8 mouse cellular contexts compared by ENCODE assay signal in genomic region chr12:73334051-73334551, GRCm38 (mm10). TPM values are rescaled to one million over a fixed set of nuclear protein-coding genes. Genes with fewer than 3 reads are reported as not detected.
DNase-seq lines count a peak whose midpoint lies in the region; ATAC-seq and TF ChIP-seq lines count a peak whose summit lies in the region.
"Had no signal": no experiment of that assay in that cellular context is flagged by ENCODE, and none has a peak within 500 bp of the region (broad histone marks: within the 10 kb centered on the region; RNA-seq: fewer than 3 reads in every experiment).

No protein-coding gene starts in this region.

- no peak for TF ChIP-seq CTCF in intestine, postnatal 0 days (IDR thresholded peaks at IDR 0.05; ENCODE audit: low read depth)

- no peak for ATAC-seq in intestine, embryonic 14.5 days (replicated peaks; ENCODE audit: low FRiP score, low TSS enrichment, low read depth)
- ATAC-seq in intestine, postnatal 0 days, result no peak
- ATAC-seq in forebrain, embryonic 15.5 days (replicated peaks), result peak; percentile 80
- ATAC-seq in megakaryocyte-erythroid progenitor cell, adult 5-6 weeks (replicated peaks; ENCODE audit: low FRiP score, low TSS enrichment, poor library complexity, severe bottlenecking), result peak; percentile 79
- ATAC-seq in intestine, embryonic 15.5 days, result no peak

- H3K27me3 ChIP-seq in intestine, embryonic 14.5 days (replicated peaks; ENCODE audit: control insufficient read depth, insufficient read depth, low read length), result no peaks in the 10 kb centered on the region
- H3K27me3 ChIP-seq in intestine, postnatal 0 days (replicated peaks; ENCODE audit: control insufficient read depth, insufficient read depth, low read length), result no peaks in the 10 kb centered on the region
- no peaks in the 10 kb centered on the region for H3K27me3 ChIP-seq in forebrain, embryonic 15.5 days
- no peaks in the 10 kb centered on the region for H3K27me3 ChIP-seq in intestine, embryonic 15.5 days (replicated peaks)

- H3K9ac ChIP-seq in intestine, embryonic 14.5 days (ENCODE audit: low read length), result no peak overlapping the region
- H3K9ac ChIP-seq in intestine, postnatal 0 days (ENCODE audit: low read depth, low read length), result no peak overlapping the region
- no peak overlapping the region for H3K9ac ChIP-seq in forebrain, embryonic 15.5 days (replicated peaks)
- H3K9ac ChIP-seq in intestine, embryonic 15.5 days, result no peak overlapping the region

- H3K27ac ChIP-seq in intestine, embryonic 14.5 days (ENCODE audit: low read depth), result no peak overlapping the region
- no peak overlapping the region for H3K27ac ChIP-seq in intestine, postnatal 0 days (ENCODE audit: low read depth, low read length)
- 0 out of 2 replicates have a peak overlapping the region, but pooled peaks have one; percentile 54 for H3K27ac ChIP-seq in forebrain, embryonic 15.5 days (replicated peaks)
- H3K27ac ChIP-seq in intestine, embryonic 15.5 days, result no peak overlapping the region

- H3K36me3 ChIP-seq in intestine, embryonic 14.5 days (ENCODE audit: control insufficient read depth, insufficient read depth, low read length), result no peaks in the 10 kb centered on the region
- no peaks in the 10 kb centered on the region for H3K36me3 ChIP-seq in intestine, postnatal 0 days (ENCODE audit: control insufficient read depth, insufficient read depth)
- no peaks in the 10 kb centered on the region for H3K36me3 ChIP-seq in forebrain, embryonic 15.5 days
- no peaks in the 10 kb centered on the region for H3K36me3 ChIP-seq in intestine, embryonic 15.5 days

- H3K4me2 ChIP-seq in intestine, embryonic 14.5 days (ENCODE audit: low read length), result no peak overlapping the region
- H3K4me2 ChIP-seq in intestine, postnatal 0 days (replicated peaks; ENCODE audit: low read depth), result no peak overlapping the region
- H3K4me2 ChIP-seq in forebrain, embryonic 15.5 days (replicated peaks), result no peak overlapping the region
- no peak overlapping the region for H3K4me2 ChIP-seq in intestine, embryonic 15.5 days (replicated peaks)

- peak; percentile 47 for DNase-seq in intestine, embryonic 14.5 days (ENCODE audit: low spot score)
- peak; percentile 25 for DNase-seq in brain, adult 2 months (ENCODE audit: low read depth, low spot score)
- DNase-seq in lung, postnatal 4 days, result no peak

- no peak overlapping the region for H3K4me3 ChIP-seq in intestine, embryonic 14.5 days (ENCODE audit: low read depth, low read length)
- H3K4me3 ChIP-seq in intestine, postnatal 0 days (ENCODE audit: low read depth, low read length), result no peak overlapping the region
- H3K4me3 ChIP-seq in forebrain, embryonic 15.5 days, result no peak overlapping the region
- no peak overlapping the region for H3K4me3 ChIP-seq in intestine, embryonic 15.5 days (replicated peaks)

- WGBS in intestine, embryonic 14.5 days, result 59% methylated on average over 8 of the region's 8 CpGs
- 64% methylated on average over 8 of the region's 8 CpGs for WGBS in intestine, postnatal 0 days
- WGBS in forebrain, embryonic 15.5 days, result 48% methylated on average over 8 of the region's 8 CpGs
- 58% methylated on average over 8 of the region's 8 CpGs for WGBS in intestine, embryonic 15.5 days

- no peaks in the 10 kb centered on the region for H3K4me1 ChIP-seq in intestine, embryonic 14.5 days (replicated peaks; ENCODE audit: control insufficient read depth, insufficient read depth, low read length)
- no peaks in the 10 kb centered on the region for H3K4me1 ChIP-seq in intestine, postnatal 0 days (replicated peaks; ENCODE audit: control insufficient read depth, insufficient read depth, low read length)
- peaks cover 10% of the 10 kb centered on the region for H3K4me1 ChIP-seq in forebrain, embryonic 15.5 days
- no peaks in the 10 kb centered on the region for H3K4me1 ChIP-seq in intestine, embryonic 15.5 days (replicated peaks)

- H3K9me3 ChIP-seq in intestine, embryonic 14.5 days (ENCODE audit: control insufficient read depth, low read length), result no peaks in the 10 kb centered on the region
- no peaks in the 10 kb centered on the region for H3K9me3 ChIP-seq in intestine, postnatal 0 days (ENCODE audit: control insufficient read depth)
- H3K9me3 ChIP-seq in forebrain, embryonic 15.5 days, result no peaks in the 10 kb centered on the region
- no peaks in the 10 kb centered on the region for H3K9me3 ChIP-seq in intestine, embryonic 15.5 days
- H3K9me3 ChIP-seq: G1E had no signal

RNA-seq across cellular contexts. Expression of gene Slc38a6, which starts 47.5 kb away (rescaled TPM):
- 9.6 and 10.6 TPM in 2 replicates for polyA plus RNA-seq in intestine, embryonic 14.5 days (2014; fragmentation: Nextera tagmentation; extraction: Ambion mirVana)
- polyA plus RNA-seq in intestine, postnatal 0 days (2015; fragmentation: Nextera tagmentation; extraction: Ambion mirVana), result 19.2 and 26.3 TPM in 2 replicates
- 6.7 and 8.8 TPM in 2 replicates for polyA plus RNA-seq in forebrain, embryonic 15.5 days (2015; fragmentation: Nextera tagmentation; extraction: Ambion mirVana)
- 4.0 and 12.3 TPM in 2 replicates for total RNA-seq in megakaryocyte-erythroid progenitor cell, adult 5-6 weeks (2014; fragmentation: Nextera tagmentation)
- total RNA-seq in megakaryocyte-erythroid progenitor cell, adult 5-6 weeks (2017), result 0.14 and 2.9 TPM in 2 replicates
- polyA plus RNA-seq in intestine, embryonic 15.5 days (2015; fragmentation: Nextera tagmentation; extraction: Ambion mirVana), result 7.0 and 7.3 TPM in 2 replicates

RNA-seq across cellular contexts. Expression of gene Trmt5, which starts 47.6 kb away (rescaled TPM):
- 18.1 and 19.9 TPM in 2 replicates for polyA plus RNA-seq in intestine, embryonic 14.5 days (2014; fragmentation: Nextera tagmentation; extraction: Ambion mirVana)
- polyA plus RNA-seq in intestine, postnatal 0 days (2015; fragmentation: Nextera tagmentation; extraction: Ambion mirVana), result 5.3 and 6.6 TPM in 2 replicates
- polyA plus RNA-seq in forebrain, embryonic 15.5 days (2015; fragmentation: Nextera tagmentation; extraction: Ambion mirVana), result 13.5 and 15.3 TPM in 2 replicates
- total RNA-seq in megakaryocyte-erythroid progenitor cell, adult 5-6 weeks (2014; fragmentation: Nextera tagmentation), result 36.4 and 40.6 TPM in 2 replicates
- 27.4 and 43.3 TPM in 2 replicates for total RNA-seq in megakaryocyte-erythroid progenitor cell, adult 5-6 weeks (2017)
- 16.5 and 16.6 TPM in 2 replicates for polyA plus RNA-seq in intestine, embryonic 15.5 days (2015; fragmentation: Nextera tagmentation; extraction: Ambion mirVana)

Comparison
In these comparisons a context has a peak if more than half of its experiments do, and no peak if none do; other contexts are left out.
1. ATAC-seq: peak in forebrain, embryonic 15.5 days (single experiment) and megakaryocyte-erythroid progenitor cell, adult 5-6 weeks (single experiment); none in intestine, embryonic 14.5 days (single experiment), intestine, postnatal 0 days (single experiment) and intestine, embryonic 15.5 days (single experiment).
2. DNase-seq: peak in intestine, embryonic 14.5 days (single experiment) and brain, adult 2 months (single experiment); none in lung, postnatal 4 days (0 of 2).